Mouse (Mus musculus) C2C12 (cell line): ENCODE measurements around the gene Ppil1.

Experiments used
- CEBPB ChIP-seq: IDR thresholded peaks from one replicate; pipeline ENCODE4 v1.6.1; 2011; ENCODE audit warnings: low read depth, mild to moderate bottlenecking, control low read depth, moderate library complexity
- CTCF ChIP-seq: IDR thresholded peaks from one replicate; pipeline ENCODE4 v1.5.1; 2011; ENCODE audit not compliant: control insufficient read depth, insufficient read depth, insufficient read length
- FOSL1 ChIP-seq: IDR thresholded peaks from one replicate; pipeline ENCODE4 v1.8.0; 2011; ENCODE audit warnings: mild to moderate bottlenecking, low read length; ENCODE audit not compliant: poor library complexity, insufficient read depth, severe bottlenecking
- MAX ChIP-seq: IDR thresholded peaks from one replicate; pipeline ENCODE4 v1.6.1; 2011; ENCODE audit warnings: mild to moderate bottlenecking, control low read depth
- MYOD1 ChIP-seq: IDR thresholded peaks from one replicate; pipeline ENCODE4 v1.6.1; 2011; ENCODE audit warnings: low read depth; ENCODE audit not compliant: control insufficient read depth, insufficient read length
- MYOG ChIP-seq: IDR thresholded peaks from one replicate; pipeline ENCODE4 v1.6.1; 2011; ENCODE audit not compliant: control insufficient read depth, insufficient read length; ENCODE audit errors: extremely low read depth
- USF1 ChIP-seq: IDR thresholded peaks from one replicate; pipeline ENCODE4 v1.6.1; 2011; ENCODE audit warnings: low read depth, mild to moderate bottlenecking, control low read depth, moderate library complexity

GRCm38 (mm10) chr17:29251608-29252390 is 12.2 kb downstream of the Ppil1 start:
- TF ChIP-seq CTCF = no peak
- no peak for TF ChIP-seq USF1
- no peak for TF ChIP-seq MAX
- TF ChIP-seq FOSL1 = no peak
- TF ChIP-seq MYOG = no peak
- TF ChIP-seq CEBPB = no peak
- no peak for TF ChIP-seq MYOD1
